Mouse (Mus musculus) testis, postnatal 14 days (tissue): ENCODE data around the gene Itih4.
A peak's percentile ranks its signal among the peaks of the same experiment; 100 is the strongest.

ENCODE experiments used
- DNase-seq: peaks from one replicate; pipeline ENCODE4 v3.0.0; 2021; ENCODE audit warnings: low spot score

Gene Itih4

GRCm38 (mm10) chr14:30886204-30886603 is at the start of gene Itih4:
Gene Itih4, plus strand, starts transcription at chr14:30886476.
- no peak for DNase-seq

GRCm38 (mm10) chr14:30837416-30837996 is 48.8 kb upstream of the Itih4 start:
- no peak for DNase-seq

- no peak for DNase-seq
Observed at GRCm38 (mm10) chr14:30843701-30844100, 42.6 kb upstream of the Itih4 start.

- no peak for DNase-seq
Observed at GRCm38 (mm10) chr14:30850504-30850903, 35.8 kb upstream of the Itih4 start.

- no peak for DNase-seq
Observed at GRCm38 (mm10) chr14:30852325-30852724, 34.0 kb upstream of the Itih4 start.

GRCm38 (mm10) chr14:30855316-30855715 is 31.0 kb upstream of the Itih4 start:
- DNase-seq = peak; percentile 44

GRCm38 (mm10) chr14:30856885-30857507 is 29.3 kb upstream of the Itih4 start:
- DNase-seq = no peak

- no peak for DNase-seq
Observed at GRCm38 (mm10) chr14:30857990-30858389, 28.3 kb upstream of the Itih4 start.

GRCm38 (mm10) chr14:30861421-30862125 is 24.7 kb upstream of the Itih4 start:
- no peak for DNase-seq

- no peak for DNase-seq
Observed at GRCm38 (mm10) chr14:30862368-30862767, 23.9 kb upstream of the Itih4 start.

GRCm38 (mm10) chr14:30865311-30865710 is 21.0 kb upstream of the Itih4 start:
- DNase-seq = no peak

GRCm38 (mm10) chr14:30867042-30867441 is 19.2 kb upstream of the Itih4 start:
- peak; percentile 54 for DNase-seq

- DNase-seq = no peak
Observed at GRCm38 (mm10) chr14:30868826-30869225, 17.4 kb upstream of the Itih4 start.

GRCm38 (mm10) chr14:30869391-30869801 is 16.9 kb upstream of the Itih4 start:
- no peak for DNase-seq

- DNase-seq = no peak
Observed at GRCm38 (mm10) chr14:30870206-30871147, 15.8 kb upstream of the Itih4 start.

- no peak for DNase-seq
Observed at GRCm38 (mm10) chr14:30874095-30874700, 12.1 kb upstream of the Itih4 start.

- no peak for DNase-seq
Observed at GRCm38 (mm10) chr14:30875130-30875865, 11.0 kb upstream of the Itih4 start.

- no peak for DNase-seq
Observed at GRCm38 (mm10) chr14:30875955-30876354, 10.3 kb upstream of the Itih4 start.

- no peak for DNase-seq
Observed at GRCm38 (mm10) chr14:30876451-30876850, 9.8 kb upstream of the Itih4 start.

GRCm38 (mm10) chr14:30877827-30878226 is 8.4 kb upstream of the Itih4 start:
- no peak for DNase-seq

GRCm38 (mm10) chr14:30878958-30879571 is 7.2 kb upstream of the Itih4 start, which contains the start of gene Mustn1:
Gene Mustn1, plus strand, starts transcription at chr14:30879200.
- DNase-seq = no peak
